Mouse (Mus musculus) hindbrain, postnatal 0 days (tissue): ENCODE measurements around the gene Gm6356. TPM values are rescaled to one million over a fixed set of nuclear protein-coding genes. Genes with fewer than 3 reads are reported as not detected.
"Not testable (repeated sequence)": the region's sequence is repeated elsewhere in the genome, so short reads cannot be mapped to it uniquely, and the experiment has no call there.

Experiments
- ATAC-seq: fragments of 200-750 bp; cut with Nextera tagmentation; 2 replicates; pipeline ENCODE4 v1.8.0; 2017; ENCODE audit warnings: mild to moderate bottlenecking, moderate TSS enrichment, moderate library complexity
- DNase-seq: peaks from one replicate; pipeline ENCODE4 v3.0.0-alpha.2; 2015; ENCODE audit warnings: low spot score
- H3K27ac ChIP-seq: fragments of 300-500 bp; sonication (generic); 2 replicates; pipeline ENCODE4 v1.5.1; 2014; ENCODE audit warnings: mild to moderate bottlenecking
- H3K27me3 ChIP-seq: fragments of 300-500 bp; sonication (generic); 2 replicates; pipeline ENCODE4 v1.6.1; 2014; ENCODE audit warnings: low read length, mixed read lengths; ENCODE audit not compliant: insufficient read depth
- H3K36me3 ChIP-seq: fragments of 300-500 bp; sonication (generic); 2 replicates; pipeline ENCODE4 v1.6.1; 2014; ENCODE audit warnings: low read length, mixed read lengths; ENCODE audit not compliant: insufficient read depth
- H3K4me1 ChIP-seq: fragments of 300-500 bp; sonication (generic); 2 replicates; pipeline ENCODE4 v1.6.1; 2014; ENCODE audit warnings: antibody characterized with exemption, low read length, mixed read lengths; ENCODE audit not compliant: insufficient read depth
- H3K4me2 ChIP-seq: fragments of 300-500 bp; sonication (generic); 2 replicates; pipeline ENCODE4 v1.6.1; 2014; ENCODE audit warnings: low read depth, mild to moderate bottlenecking, low read length, moderate library complexity, mixed read lengths
- H3K4me3 ChIP-seq: fragments of 300-500 bp; sonication (generic); 2 replicates; pipeline ENCODE4 v1.5.1; 2014; ENCODE audit warnings: low read length
- H3K9ac ChIP-seq: fragments of 300-500 bp; sonication (generic); replicated peaks from 2 replicates; pipeline ENCODE4 v1.6.1; 2014; ENCODE audit warnings: mild to moderate bottlenecking, low read length, moderate library complexity, mixed read lengths
- H3K9me3 ChIP-seq: fragments of 300-500 bp; sonication (generic); 2 replicates; pipeline ENCODE4 v1.6.1; 2016; ENCODE audit warnings: low read length, mixed read lengths
- WGBS: fragments of 180-500 bp; shearing (Covaris S2); extraction: QIAGEN DNeasy Blood & Tissue Kit; methylation state at CpG from one replicate; pipeline ENCODE4 v1.1.7; 2014; 5-methylcytosine and 5-hydroxymethylcytosine counted together
- polyA plus RNA-seq: library from polyadenylated mRNA; unstranded; fragments of >200 nt; fragmentation: Nextera tagmentation; extraction: Ambion mirVana; gene quantifications from 2 replicates; pipeline ENCODE4 v1.2.1, GENCODE M21; 2015
- total RNA-seq: library from RNA; depleted of rRNA; stranded (reverse); fragments of >200 nt; gene quantifications from 2 replicates; pipeline ENCODE4 v1.2.3, GENCODE M21; 2014; rRNA removed

The Gm6356 gene
- total RNA-seq (not detected in 2 replicates), polyA plus RNA-seq (not detected in 2 replicates)

DNA sequence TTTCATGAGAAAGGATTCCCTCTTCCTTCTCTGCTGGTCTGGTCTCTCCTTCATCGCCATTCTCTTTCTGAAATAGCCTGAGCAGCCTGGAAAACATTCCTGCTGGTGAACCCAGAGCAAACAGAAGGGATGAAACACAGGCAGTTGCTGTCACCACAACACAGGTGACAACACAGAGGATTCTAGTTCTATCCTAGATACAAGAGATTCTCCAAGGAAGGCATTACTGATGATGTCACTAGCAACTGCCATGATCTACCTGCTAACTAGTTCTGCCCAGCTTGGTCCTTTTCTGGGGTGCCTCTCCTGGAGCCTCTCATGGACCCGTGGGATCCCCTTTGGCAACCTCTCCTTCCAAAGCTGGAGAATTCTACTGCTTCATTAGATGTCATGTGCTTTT is at the start of gene Gm6356:
Gm6356 (minus strand) TSS at position 101 of the 400 bp plus-strand sequence.
- H3K4me3 ChIP-seq, ATAC-seq, H3K9me3 ChIP-seq, H3K9ac ChIP-seq, H3K36me3 ChIP-seq, H3K4me1 ChIP-seq, H3K27ac ChIP-seq, H3K27me3 ChIP-seq, DNase-seq, H3K4me2 ChIP-seq: not testable (repeated sequence)
- 59% methylated on average over 1 of the region's 2 CpGs for WGBS

Other genes with a start within 250 kb of the Gm6356 start
- 6.0 and 9.5 TPM in 2 replicates for gene Gm3636, start 231.5 kb downstream of the Gm6356 start, total RNA-seq
- gene Gm3636, start 231.5 kb downstream of the Gm6356 start, polyA plus RNA-seq, result 12.5 and 13.4 TPM in 2 replicates
- gene Gm8362, start 199.4 kb downstream of the Gm6356 start, total RNA-seq, result not detected in 2 replicates
- gene Gm8362, start 199.4 kb downstream of the Gm6356 start, polyA plus RNA-seq, result not detected in 2 replicates
- not detected in 2 replicates for gene Gm3642, start 133.5 kb downstream of the Gm6356 start, total RNA-seq
- gene Gm3642, start 133.5 kb downstream of the Gm6356 start, polyA plus RNA-seq, result not detected in 2 replicates
- 5.2 and 6.8 TPM in 2 replicates for gene Gm3667, start 83.9 kb downstream of the Gm6356 start, total RNA-seq
- gene Gm3667, start 83.9 kb downstream of the Gm6356 start, polyA plus RNA-seq, result 11.2 and 13.7 TPM in 2 replicates
- gene Gm10406, start 53.6 kb upstream of the Gm6356 start, total RNA-seq, result 1.9 and 2.8 TPM in 2 replicates
- gene Gm10406, start 53.6 kb upstream of the Gm6356 start, polyA plus RNA-seq, result 3.9 and 4.4 TPM in 2 replicates
- not detected in 2 replicates for gene Gm3685, start 71.2 kb upstream of the Gm6356 start, total RNA-seq
- not detected in 2 replicates for gene Gm3685, start 71.2 kb upstream of the Gm6356 start, polyA plus RNA-seq
- gene Gm3696, start 126.8 kb upstream of the Gm6356 start, total RNA-seq, result 5.1 and 5.2 TPM in 2 replicates
- gene Gm3696, start 126.8 kb upstream of the Gm6356 start, polyA plus RNA-seq, result 5.5 and 7.1 TPM in 2 replicates
- not detected in 2 replicates for gene Gm6676, start 151.6 kb upstream of the Gm6356 start, total RNA-seq
- not detected in 2 replicates for gene Gm6676, start 151.6 kb upstream of the Gm6356 start, polyA plus RNA-seq
- gene Gm3512, start 200.7 kb upstream of the Gm6356 start, total RNA-seq, result 4.6 and 5.0 TPM in 2 replicates
- gene Gm3512, start 200.7 kb upstream of the Gm6356 start, polyA plus RNA-seq, result 7.8 and 9.2 TPM in 2 replicates
- not detected in 2 replicates for gene Gm16434, start 220.7 kb upstream of the Gm6356 start, total RNA-seq
- not detected in 2 replicates for gene Gm16434, start 220.7 kb upstream of the Gm6356 start, polyA plus RNA-seq